In the genomic region with DNA sequence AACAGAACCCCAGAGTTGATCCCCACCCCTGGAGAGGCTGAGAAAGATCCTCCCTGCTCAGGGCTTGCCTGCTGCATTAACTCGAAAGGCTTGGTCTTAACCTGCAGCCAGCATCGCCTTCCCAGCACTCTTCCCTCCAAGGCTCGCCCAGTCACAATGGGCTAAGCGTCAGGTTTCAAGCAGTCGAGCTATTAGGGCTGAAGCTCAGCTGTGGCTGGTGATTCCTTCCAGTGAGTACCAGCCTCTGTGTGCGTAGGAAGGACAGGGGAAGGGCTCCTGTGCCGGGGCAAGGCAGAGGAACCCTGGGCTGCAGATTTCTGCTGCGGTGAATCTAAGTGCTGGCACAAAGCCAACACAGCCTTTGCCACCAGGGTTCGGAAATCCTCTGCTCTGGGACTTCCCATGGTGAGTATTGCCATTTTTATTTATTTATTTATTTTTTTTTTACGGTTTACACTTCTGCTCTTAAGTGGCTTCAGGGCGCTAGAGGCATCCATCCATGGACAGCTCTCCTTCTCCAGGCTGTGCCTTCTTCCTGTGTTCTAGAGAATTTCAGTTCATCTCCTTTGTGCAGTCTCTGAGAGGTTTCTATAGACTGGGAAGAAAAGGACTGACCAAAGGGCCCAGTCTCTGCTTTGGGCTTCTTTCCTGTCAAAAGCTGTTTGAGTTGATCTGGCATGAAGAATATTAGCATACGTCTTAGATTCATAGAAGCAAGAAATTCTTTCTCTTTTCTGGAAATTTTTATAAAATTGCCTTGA, we compare ENCODE assay signal across 8 mouse cellular contexts.
A peak's percentile ranks its signal among the peaks of the same experiment; 100 is the strongest.
DNase-seq lines count a peak whose midpoint lies in the region; ATAC-seq lines count a peak whose summit lies in the region.

No protein-coding gene starts in this region.

- 0 out of 2 replicates have a peak overlapping the region, but pooled peaks have one; percentile 6 for H3K9ac ChIP-seq in lung, embryonic 16.5 days (ENCODE audit: low read length)
- H3K9ac ChIP-seq in heart, embryonic 16.5 days (ENCODE audit: low read length): peak overlapping the region; percentile 30
- no peak overlapping the region for H3K9ac ChIP-seq in stomach, embryonic 15.5 days

- H3K4me3 ChIP-seq in lung, embryonic 16.5 days (ENCODE audit: low read length): no peak overlapping the region
- peak overlapping the region; percentile 27 for H3K4me3 ChIP-seq in heart, embryonic 16.5 days (ENCODE audit: low read length)
- H3K4me3 ChIP-seq in stomach, embryonic 15.5 days (replicated peaks): peak overlapping the region; percentile 12

- peaks cover 24% of the 10 kb centered on the region for H3K4me1 ChIP-seq in lung, embryonic 16.5 days (replicated peaks; ENCODE audit: control insufficient read depth, insufficient read depth, low read length)
- peaks cover 55% of the 10 kb centered on the region for H3K4me1 ChIP-seq in heart, embryonic 16.5 days (ENCODE audit: control insufficient read depth, insufficient read depth, low read length)
- H3K4me1 ChIP-seq in stomach, embryonic 15.5 days: peaks cover 16% of the 10 kb centered on the region

- WGBS in lung, embryonic 16.5 days: 13% methylated on average over 12 of the region's 12 CpGs
- WGBS in heart, embryonic 16.5 days: 14% methylated on average over 12 of the region's 12 CpGs
- WGBS in stomach, embryonic 15.5 days: 16% methylated on average over 12 of the region's 12 CpGs

- no peaks in the 10 kb centered on the region for H3K36me3 ChIP-seq in lung, embryonic 16.5 days (ENCODE audit: control insufficient read depth, insufficient read depth, low read length)
- no peaks in the 10 kb centered on the region for H3K36me3 ChIP-seq in heart, embryonic 16.5 days (ENCODE audit: control insufficient read depth, insufficient read depth)
- H3K36me3 ChIP-seq in stomach, embryonic 15.5 days: no peaks in the 10 kb centered on the region

- peak; percentile 40 for ATAC-seq in lung, embryonic 16.5 days (ENCODE audit: low read depth)
- peak; percentile 56 for ATAC-seq in heart, embryonic 16.5 days (replicated peaks; ENCODE audit: extremely low read depth, insufficient read depth, low FRiP score)
- ATAC-seq in stomach, embryonic 15.5 days (ENCODE audit: insufficient read depth, low FRiP score, low read depth): peak; percentile 53; the same call in 1 of the 2 replicates
- ATAC-seq in CD4-positive, CD25-positive, alpha-beta regulatory T cell, adult 4 months: no peak

- H3K27ac ChIP-seq in lung, embryonic 16.5 days (ENCODE audit: low read length): no peak overlapping the region
- peak overlapping the region; percentile 82 for H3K27ac ChIP-seq in heart, embryonic 16.5 days (ENCODE audit: low read length)
- peak overlapping the region; percentile 68; the same call in 1 of the 2 replicates for H3K27ac ChIP-seq in stomach, embryonic 15.5 days

- DNase-seq in lung, postnatal 10 days: no peak
- DNase-seq in liver: peak; percentile 35
- DNase-seq in spleen, postnatal 14 days (ENCODE audit: low spot score in 2 of 2): no peak
- no peak for DNase-seq in cerebellum, postnatal 4 days (ENCODE audit: low spot score in 2 of 2)

- no peaks in the 10 kb centered on the region for H3K27me3 ChIP-seq in lung, embryonic 16.5 days (ENCODE audit: control insufficient read depth, insufficient read depth, low read depth, low read length)
- no peaks in the 10 kb centered on the region for H3K27me3 ChIP-seq in heart, embryonic 16.5 days (ENCODE audit: control insufficient read depth, insufficient read depth, low read length)
- no peaks in the 10 kb centered on the region for H3K27me3 ChIP-seq in stomach, embryonic 15.5 days (replicated peaks)

- no peaks in the 10 kb centered on the region for H3K9me3 ChIP-seq in lung, embryonic 16.5 days (ENCODE audit: control insufficient read depth, low read length)
- no peaks in the 10 kb centered on the region for H3K9me3 ChIP-seq in heart, embryonic 16.5 days (replicated peaks; ENCODE audit: control insufficient read depth, low read length)
- H3K9me3 ChIP-seq in stomach, embryonic 15.5 days: no peaks in the 10 kb centered on the region

- no peak overlapping the region for H3K4me2 ChIP-seq in lung, embryonic 16.5 days (ENCODE audit: low read depth, low read length)
- peak overlapping the region; percentile 51 for H3K4me2 ChIP-seq in heart, embryonic 16.5 days (ENCODE audit: low read depth, low read length)
- peak overlapping the region; percentile 33 for H3K4me2 ChIP-seq in stomach, embryonic 15.5 days
